Mouse (Mus musculus) forebrain, embryonic 12.5 days (tissue): ENCODE results near the gene Cpxm1. TPM values are rescaled to one million over a fixed set of nuclear protein-coding genes. Genes with fewer than 3 reads are reported as not detected.

Experiments used
- ATAC-seq: fragments of 200-750 bp; cut with Nextera tagmentation; 2 replicates; pipeline ENCODE4 v1.8.0; 2017; ENCODE audit warnings: moderate TSS enrichment; ENCODE audit not compliant: low FRiP score
- H3K27ac ChIP-seq: fragments of 300-500 bp; sonication (generic); 2 replicates; pipeline ENCODE4 v1.5.1; 2016; ENCODE audit warnings: mild to moderate bottlenecking
- H3K27me3 ChIP-seq: fragments of 300-500 bp; sonication (generic); 2 replicates; pipeline ENCODE4 v1.6.1; 2016; ENCODE audit warnings: mild to moderate bottlenecking
- H3K36me3 ChIP-seq: fragments of 300-500 bp; sonication (generic); replicated peaks from 2 replicates; pipeline ENCODE4 v1.6.1; 2016; ENCODE audit warnings: mild to moderate bottlenecking
- H3K4me1 ChIP-seq: fragments of 300-500 bp; sonication (generic); 2 replicates; pipeline ENCODE4 v1.6.1; 2016
- H3K4me2 ChIP-seq: fragments of 300-500 bp; sonication (generic); 2 replicates; pipeline ENCODE4 v1.6.1; 2016; ENCODE audit warnings: mild to moderate bottlenecking, moderate library complexity
- H3K4me3 ChIP-seq: fragments of 300-500 bp; sonication (generic); replicated peaks from 2 replicates; pipeline ENCODE4 v1.5.1; 2016; ENCODE audit warnings: mild to moderate bottlenecking
- H3K9ac ChIP-seq: fragments of 300-500 bp; sonication (generic); 2 replicates; pipeline ENCODE4 v1.6.1; 2016; ENCODE audit warnings: mild to moderate bottlenecking
- H3K9me3 ChIP-seq: fragments of 300-500 bp; sonication (generic); 2 replicates; pipeline ENCODE4 v1.6.1; 2016
- WGBS: fragments of 180-500 bp; shearing (Covaris S2); methylation state at CpG from one replicate; pipeline ENCODE4 v1.1.7; 2016; 5-methylcytosine and 5-hydroxymethylcytosine counted together
- polyA plus RNA-seq: library from polyadenylated mRNA; unstranded; fragments of >200 nt; fragmentation: Nextera tagmentation; extraction: Ambion mirVana; gene quantifications from 2 replicates; pipeline ENCODE4 v1.2.1, GENCODE M21; 2016

The Cpxm1 gene
- polyA plus RNA-seq, 1 experiment from 2014 or later, result 28.4 TPM

- 22% methylated on average over 5 of the region's 5 CpGs for WGBS
- no peaks in the 10 kb centered on the region for H3K9me3 ChIP-seq
- H3K4me3 ChIP-seq, result no peak overlapping the region
- no peak overlapping the region for H3K9ac ChIP-seq
- no peak overlapping the region for H3K4me2 ChIP-seq
- H3K27ac ChIP-seq, result no peak overlapping the region
- H3K4me1 ChIP-seq, result peaks cover 9% of the 10 kb centered on the region
- no peaks in the 10 kb centered on the region for H3K36me3 ChIP-seq
- H3K27me3 ChIP-seq, result peaks cover 46% of the 10 kb centered on the region
- ATAC-seq, result peak; percentile 66; the same call in 1 of the 2 replicates
Measured at GRCm38 (mm10) chr2:130358852-130359251, 38.5 kb downstream of the Cpxm1 start.

GRCm38 (mm10) chr2:130357551-130357950 lies 39.8 kb downstream of the Cpxm1 start:
- Histone ChIP-seq H3K4me1 (peaks cover 9% of the 10 kb centered on the region), H3K9ac (no peak overlapping the region), H3K4me2 (no peak overlapping the region), H3K27me3 (peaks cover 33% of the 10 kb centered on the region), H3K27ac (no peak overlapping the region), H3K9me3 (no peaks in the 10 kb centered on the region), H3K4me3 (no peak overlapping the region), H3K36me3 (no peaks in the 10 kb centered on the region)
- WGBS, result 93% methylated on average over 5 of the region's 5 CpGs
- ATAC-seq, result no peak

GRCm38 (mm10) chr2:130353889-130354288 lies 43.5 kb downstream of the Cpxm1 start:
- ATAC-seq, result no peak
- WGBS, result 73% methylated on average over 3 of the region's 3 CpGs
- peaks cover 15% of the 10 kb centered on the region for H3K4me1 ChIP-seq

GRCm38 (mm10) chr2:130353411-130353810 lies 44.0 kb downstream of the Cpxm1 start:
- no peaks in the 10 kb centered on the region for H3K36me3 ChIP-seq
- no peak for ATAC-seq
- H3K27ac ChIP-seq, result no peak overlapping the region
- no peak overlapping the region for H3K4me2 ChIP-seq
- no peaks in the 10 kb centered on the region for H3K9me3 ChIP-seq
- peaks cover 15% of the 10 kb centered on the region for H3K4me1 ChIP-seq
- H3K9ac ChIP-seq, result no peak overlapping the region
- H3K4me3 ChIP-seq, result no peak overlapping the region
- H3K27me3 ChIP-seq, result no peaks in the 10 kb centered on the region
- 93% methylated on average over 8 of the region's 8 CpGs for WGBS

More at GRCm38 (mm10) chr2:130353889-130354288, 43.5 kb downstream of the Cpxm1 start:
- Histone ChIP-seq H3K4me2 (no peak overlapping the region), H3K4me3 (no peak overlapping the region), H3K27ac (no peak overlapping the region), H3K27me3 (no peaks in the 10 kb centered on the region; the same call in 1 of the 2 replicates), H3K36me3 (no peaks in the 10 kb centered on the region), H3K9me3 (no peaks in the 10 kb centered on the region), H3K9ac (no peak overlapping the region)

- Histone ChIP-seq H3K9me3 (no peaks in the 10 kb centered on the region), H3K4me1 (peaks cover 15% of the 10 kb centered on the region), H3K4me3 (no peak overlapping the region), H3K27me3 (no peaks in the 10 kb centered on the region), H3K27ac (peak overlapping the region; percentile 54), H3K4me2 (no peak overlapping the region; the same call in 1 of the 2 replicates), H3K9ac (no peak overlapping the region), H3K36me3 (no peaks in the 10 kb centered on the region)
- 24% methylated on average over 5 of the region's 5 CpGs for WGBS
- peak; percentile 97 for ATAC-seq
Measured at GRCm38 (mm10) chr2:130351758-130352339, 45.5 kb downstream of the Cpxm1 start.

GRCm38 (mm10) chr2:130350376-130350775 lies 47.0 kb downstream of the Cpxm1 start:
- Histone ChIP-seq H3K4me3 (no peak overlapping the region), H3K36me3 (no peaks in the 10 kb centered on the region), H3K4me2 (no peak overlapping the region), H3K27ac (no peak overlapping the region), H3K9me3 (no peaks in the 10 kb centered on the region), H3K27me3 (no peaks in the 10 kb centered on the region), H3K4me1 (peaks cover 15% of the 10 kb centered on the region), H3K9ac (no peak overlapping the region)
- no peak for ATAC-seq
- WGBS, result 86% methylated on average over 3 of the region's 3 CpGs

- no peak overlapping the region for H3K4me2 ChIP-seq
- H3K27ac ChIP-seq, result no peak overlapping the region
- no peaks in the 10 kb centered on the region for H3K27me3 ChIP-seq
- no peaks in the 10 kb centered on the region for H3K36me3 ChIP-seq
- no peaks in the 10 kb centered on the region for H3K9me3 ChIP-seq
- WGBS, result 94% methylated on average over 7 of the region's 7 CpGs
- no peak for ATAC-seq
- no peak overlapping the region for H3K9ac ChIP-seq
- H3K4me1 ChIP-seq, result no peaks in the 10 kb centered on the region
- no peak overlapping the region for H3K4me3 ChIP-seq
Measured at GRCm38 (mm10) chr2:130341220-130341580, 56.2 kb downstream of the Cpxm1 start.

Other genes with a start within 250 kb of the Cpxm1 start
- 577 and 590 TPM in 2 replicates for gene Snrpb, start 218.2 kb downstream of the Cpxm1 start, polyA plus RNA-seq
- gene Tmc2, start 202.4 kb downstream of the Cpxm1 start, polyA plus RNA-seq, result not detected in 2 replicates
- 366 and 374 TPM in 2 replicates for gene Nop56, start 123.1 kb downstream of the Cpxm1 start, polyA plus RNA-seq
- 130 TPM in 2 replicates for gene Idh3b, start 113.0 kb downstream of the Cpxm1 start, polyA plus RNA-seq
- 2.7 and 2.9 TPM in 2 replicates for gene Ebf4, start 102.4 kb downstream of the Cpxm1 start, polyA plus RNA-seq
- gene Gm28372, start 7.7 kb upstream of the Cpxm1 start, polyA plus RNA-seq, result not detected in 2 replicates
- gene 1700020A23Rik, start 7.7 kb upstream of the Cpxm1 start, polyA plus RNA-seq, result not detected in 2 replicates
- gene Tmem239, start 8.9 kb upstream of the Cpxm1 start, polyA plus RNA-seq, result 0.15 TPM in 1 of 2 replicates, not detected in the other
- gene Vps16, start 26.8 kb upstream of the Cpxm1 start, polyA plus RNA-seq, result 133 and 137 TPM in 2 replicates
- gene Pced1a, start 27.1 kb upstream of the Cpxm1 start, polyA plus RNA-seq, result 10.9 TPM in 2 replicates
- gene Ptpra, start 52.7 kb upstream of the Cpxm1 start, polyA plus RNA-seq, result 130 and 138 TPM in 2 replicates
- gene Mrps26, start 166.2 kb upstream of the Cpxm1 start, polyA plus RNA-seq, result 67.0 and 70.9 TPM in 2 replicates
- not detected in 2 replicates for gene Oxt, start 178.6 kb upstream of the Cpxm1 start, polyA plus RNA-seq
- gene Avp, start 185.0 kb upstream of the Cpxm1 start, polyA plus RNA-seq, result not detected in 2 replicates
- gene Fastkd5, start 232.5 kb upstream of the Cpxm1 start, polyA plus RNA-seq, result 16.8 and 19.3 TPM in 2 replicates
- 13.1 and 16.9 TPM in 2 replicates for gene Ubox5, start 232.5 kb upstream of the Cpxm1 start, polyA plus RNA-seq
- gene Lzts3, start 245.2 kb upstream of the Cpxm1 start, polyA plus RNA-seq, result 7.2 and 7.4 TPM in 2 replicates